Comparison of ENCODE assay signal across 7 mouse cellular contexts in the genomic region with DNA sequence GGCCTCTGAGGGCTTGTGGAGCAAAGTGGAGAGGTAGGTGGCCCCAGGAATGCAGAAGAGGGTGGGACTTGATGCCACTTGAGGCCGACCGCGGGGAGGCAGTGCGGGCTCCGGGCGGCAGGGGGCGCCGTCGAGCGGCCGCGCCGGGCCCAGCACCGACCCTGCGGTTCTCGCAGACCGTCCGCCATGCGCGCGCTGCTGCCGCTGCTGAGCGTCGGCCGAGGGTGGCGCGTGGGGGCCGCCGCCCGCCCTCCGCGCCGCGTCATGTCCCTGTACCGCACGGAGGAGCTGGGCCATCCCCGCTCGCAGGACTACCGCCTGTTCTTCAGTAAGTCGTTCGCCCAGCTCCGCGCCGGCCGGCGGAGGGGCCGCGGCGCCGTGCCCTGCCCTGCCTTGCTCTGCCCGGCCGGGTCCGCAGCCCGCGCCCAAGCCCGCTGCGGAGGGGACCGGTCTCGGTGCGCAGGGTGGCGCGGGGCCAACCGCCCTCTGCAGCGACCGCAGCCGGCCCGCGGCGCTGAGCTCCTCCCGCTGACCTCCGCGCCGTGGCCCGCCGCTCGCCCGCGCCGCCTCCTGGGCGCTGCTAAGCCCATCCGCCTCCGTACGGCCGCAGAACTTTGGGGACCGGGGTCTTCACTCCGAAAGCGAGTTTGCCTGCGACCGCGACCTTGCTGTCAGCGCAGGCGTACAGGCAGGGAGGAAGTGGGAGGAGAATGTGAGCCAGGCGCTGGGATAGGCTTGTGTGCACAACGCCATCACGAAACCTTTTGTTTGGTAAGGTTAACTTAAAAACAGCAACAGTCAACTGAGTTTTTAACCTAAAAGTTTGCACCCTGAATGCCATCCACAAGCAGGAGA. TPM values are rescaled to one million over a fixed set of nuclear protein-coding genes. Genes with fewer than 3 reads are reported as not detected.
A peak's percentile ranks its signal among the peaks of the same experiment; 100 is the strongest.
DNase-seq lines count a peak whose midpoint lies in the region; ATAC-seq lines count a peak whose summit lies in the region.

TSS of gene Ppa2 (plus strand) at position 157 of the 855 bp plus-strand sequence.

- peaks cover 5% of the 10 kb centered on the region; the same call in 1 of the 2 replicates for H3K9me3 ChIP-seq in intestine, embryonic 15.5 days
- H3K9me3 ChIP-seq in midbrain, embryonic 11.5 days (ENCODE audit: control insufficient read depth, low read length) = no peaks in the 10 kb centered on the region

- peak within 1 kb of the TSS; percentile 74 for H3K4me2 ChIP-seq in intestine, embryonic 15.5 days (replicated peaks)
- peak within 1 kb of the TSS; percentile 60 for H3K4me2 ChIP-seq in midbrain, embryonic 11.5 days

- H3K27ac ChIP-seq in intestine, embryonic 15.5 days = peak within 1 kb of the TSS; percentile 97
- H3K27ac ChIP-seq in midbrain, embryonic 11.5 days (ENCODE audit: low read depth, low read length) = peak within 1 kb of the TSS; percentile 95

- under 1% methylated on average over 91 of the region's 95 CpGs for WGBS in intestine, embryonic 15.5 days
- under 1% methylated on average over 70 of the region's 95 CpGs for WGBS in midbrain, embryonic 11.5 days

- no peaks in the 10 kb centered on the region for H3K27me3 ChIP-seq in intestine, embryonic 15.5 days (replicated peaks)
- no peaks in the 10 kb centered on the region for H3K27me3 ChIP-seq in midbrain, embryonic 11.5 days (ENCODE audit: control insufficient read depth, insufficient read depth, low read length)

- peak; percentile 92 for ATAC-seq in intestine, embryonic 15.5 days
- peak; percentile 94 for ATAC-seq in midbrain, embryonic 11.5 days (ENCODE audit: low FRiP score)

- intact Hi-C loops in gastrocnemius, postnatal 36 days (cut with DNase I) = loop anchor here (5.0 kb wide), 1 partner anchor 242 kb away; no protein-coding TSS in a partner anchor
- intact Hi-C loops in left cerebral cortex, postnatal 36 days (cut with DNase I) = loop anchor here (10.0 kb wide), 2 partner anchors 565 to 935 kb away; no protein-coding TSS in a partner anchor

- peak within 1 kb of the TSS; percentile 86 for H3K4me3 ChIP-seq in intestine, embryonic 15.5 days (replicated peaks)
- H3K4me3 ChIP-seq in midbrain, embryonic 11.5 days (ENCODE audit: low read depth, low read length) = peak within 1 kb of the TSS; percentile 78

- peaks cover 14% of the 10 kb centered on the region; the same call in 1 of the 2 replicates for H3K4me1 ChIP-seq in intestine, embryonic 15.5 days (replicated peaks)
- peaks cover 2% of the 10 kb centered on the region; the same call in 1 of the 2 replicates for H3K4me1 ChIP-seq in midbrain, embryonic 11.5 days (ENCODE audit: control insufficient read depth, insufficient read depth, low read length)

- DNase-seq in adrenal gland, adult 18-20 months (ENCODE audit: low spot score in 2 of 2) = peak; percentile 78 to 79
- peak; percentile 92 for DNase-seq in embryo, embryonic 11 days
- DNase-seq in gastrocnemius, postnatal 36 days = peak; percentile 66 to 73
- peak; percentile 74 to 83 for DNase-seq in left cerebral cortex, postnatal 36 days (ENCODE audit: low spot score in 2 of 2)
- DNase-seq in midbrain, embryonic 11.5 days (ENCODE audit: low spot score, missing footprints) = peak; percentile 99
- peak; percentile 69 for DNase-seq in skeletal muscle tissue, adult 2 months (ENCODE audit: low read depth, low spot score)

- H3K36me3 ChIP-seq in intestine, embryonic 15.5 days = no peaks in the 10 kb centered on the region
- no peaks in the 10 kb centered on the region for H3K36me3 ChIP-seq in midbrain, embryonic 11.5 days (ENCODE audit: control insufficient read depth, insufficient read depth, low read length)

- H3K9ac ChIP-seq in intestine, embryonic 15.5 days = peak within 1 kb of the TSS; percentile 96
- H3K9ac ChIP-seq in midbrain, embryonic 11.5 days (ENCODE audit: low read length) = peak within 1 kb of the TSS; percentile 93

RNA-seq across cellular contexts. Expression of gene Ppa2, which starts in this region (rescaled TPM):
- total RNA-seq in adrenal gland, adult 18-20 months (2021) = 10 to 100 TPM; 54.6 to 68.5 TPM
- total RNA-seq in gastrocnemius, postnatal 36 days (2021) = 10 to 100 TPM; 45.5 to 46.2 TPM
- 132 and 135 TPM in 2 replicates for polyA plus RNA-seq in intestine, embryonic 15.5 days (2015; fragmentation: Nextera tagmentation; extraction: Ambion mirVana)
- 10 to 100 TPM; 46.4 to 48.4 TPM for total RNA-seq in left cerebral cortex, postnatal 36 days (2021)
- 85.5 and 88.5 TPM in 2 replicates for polyA plus RNA-seq in midbrain, embryonic 11.5 days (2014; fragmentation: Nextera tagmentation; extraction: Ambion mirVana)

Comparison
In these comparisons a context has a peak if more than half of its experiments do, and no peak if none do; other contexts are left out.
1. Peak in every context shown above with its lines: DNase-seq, ATAC-seq, H3K4me3 ChIP-seq and H3K27ac ChIP-seq.